Mouse (Mus musculus) lung, adult 2 months (tissue): ENCODE measurements at regions not wholly inside any gene's neighbourhood (a gene's known extent, or its start where the extent isn't known, plus 50 kb on each side); places are given as distances from the start of the nearest gene placed in this dataset.

Experiments
- DNase-seq: peaks from one replicate; pipeline ENCODE4 v3.0.0; 2022
- H3K4me1 ChIP-seq: fragments of 200-500 bp; 2 replicates; pipeline ENCODE4 v1.6.1; 2011; ENCODE audit warnings: low read length; ENCODE audit not compliant: control insufficient read depth, insufficient read depth
- H3K4me3 ChIP-seq: fragments of 200-500 bp; replicated peaks from 2 replicates; pipeline ENCODE3; 2011; ENCODE audit warnings: low read depth, mild to moderate bottlenecking, control low read depth, low read length; ENCODE audit errors: extremely low read depth
- CTCF ChIP-seq: fragments of 200-500 bp; IDR thresholded peaks from 2 replicates; pipeline ENCODE4 v1.5.1; 2011; ENCODE audit warnings: mild to moderate bottlenecking, low read length, control low read depth; ENCODE audit not compliant: insufficient read depth
- POLR2A ChIP-seq: fragments of 200-500 bp; IDR thresholded peaks from 2 replicates; pipeline ENCODE4 v1.6.1; 2011; ENCODE audit warnings: low read depth, mild to moderate bottlenecking, control low read depth, low read length, borderline replicate concordance; ENCODE audit errors: extremely low read depth
- WGBS: fragments of 180-500 bp; shearing (Covaris S2); methylation state at CpG from one replicate; pipeline ENCODE4 v1.1.7; 2018; 5-methylcytosine and 5-hydroxymethylcytosine counted together

- DNase-seq: no peak
- Histone ChIP-seq H3K4me1 (no peaks in the 10 kb centered on the region), H3K4me3 (no peak overlapping the region)
- TF ChIP-seq POLR2A: no peak
- no peak for TF ChIP-seq CTCF
- 85% methylated on average over 4 of the region's 4 CpGs for WGBS
Measured at GRCm38 (mm10) chr3:9335580-9335979, 274.3 kb downstream of the Zfp704 start.
